Mouse (Mus musculus) ES-Bruce4 (cell line): Measurements from ENCODE around the gene Gm10663. TPM values are rescaled to one million over a fixed set of nuclear protein-coding genes. Genes with fewer than 3 reads are reported as not detected.

Experiments used
- H3K27ac ChIP-seq: 2 replicates; pipeline ENCODE4 v1.5.1; 2012; ENCODE audit warnings: low read length, inconsistent platforms; ENCODE audit not compliant: insufficient read depth
- H3K27me3 ChIP-seq: 2 replicates; pipeline ENCODE4 v1.6.1; 2012; ENCODE audit warnings: mild to moderate bottlenecking, low read length, inconsistent platforms; ENCODE audit not compliant: control insufficient read depth, poor library complexity, insufficient read depth, severe bottlenecking
- H3K36me3 ChIP-seq: 2 replicates; pipeline ENCODE4 v1.6.1; 2012; ENCODE audit warnings: inconsistent platforms, mild to moderate bottlenecking, low read length, moderate library complexity; ENCODE audit not compliant: control insufficient read depth, poor library complexity, insufficient read depth, severe bottlenecking
- H3K4me1 ChIP-seq: one replicate; pipeline ENCODE4 v1.8.1; 2011; ENCODE audit warnings: low read length; ENCODE audit not compliant: control insufficient read depth, insufficient read depth
- H3K4me3 ChIP-seq: 2 replicates; pipeline ENCODE4 v1.5.1; 2011; ENCODE audit warnings: low read depth, mild to moderate bottlenecking, low read length
- H3K9ac ChIP-seq: 2 replicates; pipeline ENCODE4 v1.6.1; 2012; ENCODE audit warnings: low read depth, mild to moderate bottlenecking, inconsistent platforms; ENCODE audit not compliant: poor library complexity, severe bottlenecking
- H3K9me3 ChIP-seq: replicated peaks from 2 replicates; pipeline ENCODE4 v1.6.1; 2012; ENCODE audit warnings: mild to moderate bottlenecking, low read length, inconsistent platforms; ENCODE audit not compliant: control insufficient read depth, poor library complexity, insufficient read depth, severe bottlenecking
- CTCF ChIP-seq: IDR thresholded peaks from one replicate; pipeline ENCODE4 v1.8.1; 2011; ENCODE audit warnings: low read depth, low read length
- EP300 ChIP-seq: IDR thresholded peaks from 2 replicates; pipeline ENCODE4 v1.6.1; 2011; ENCODE audit warnings: low read depth, low read length; ENCODE audit not compliant: insufficient read depth
- POLR2A ChIP-seq: IDR thresholded peaks from one replicate; pipeline ENCODE4 v1.8.1; 2011; ENCODE audit warnings: low read length; ENCODE audit not compliant: insufficient read depth
- polyA plus RNA-seq: library from polyadenylated mRNA; stranded (reverse); fragments of >200 nt; gene quantifications from 2 replicates; pipeline ENCODE4 v1.2.4, GENCODE M21; 2011; ENCODE audit warnings: low read depth; ENCODE audit not compliant: missing spikeins, insufficient read depth, insufficient read length

The Gm10663 gene
- polyA plus RNA-seq, 1 experiment = not detected

GRCm38 (mm10) chr8:65088120-65088519 lies 13.3 kb downstream of the Gm10663 start:
- H3K4me3 ChIP-seq = no peak overlapping the region
- no peaks in the 10 kb centered on the region for H3K4me1 ChIP-seq

GRCm38 (mm10) chr8:65089781-65090180 lies 14.9 kb downstream of the Gm10663 start:
- H3K36me3 ChIP-seq = no peaks in the 10 kb centered on the region
- no peak overlapping the region for H3K4me3 ChIP-seq
- no peaks in the 10 kb centered on the region for H3K9me3 ChIP-seq
- no peak overlapping the region for H3K27ac ChIP-seq
- H3K27me3 ChIP-seq = no peaks in the 10 kb centered on the region
- H3K9ac ChIP-seq = no peak overlapping the region
- H3K4me1 ChIP-seq = no peaks in the 10 kb centered on the region
- no peak for TF ChIP-seq POLR2A
- no peak for TF ChIP-seq EP300
- no peak for TF ChIP-seq CTCF

More at GRCm38 (mm10) chr8:65088120-65088519, 13.3 kb downstream of the Gm10663 start:
- TF ChIP-seq EP300 (no peak), CTCF (no peak), POLR2A (no peak)
- Histone ChIP-seq H3K9ac (no peak overlapping the region), H3K36me3 (no peaks in the 10 kb centered on the region), H3K27ac (no peak overlapping the region), H3K27me3 (no peaks in the 10 kb centered on the region), H3K9me3 (no peaks in the 10 kb centered on the region)

- Histone ChIP-seq H3K4me1 (no peaks in the 10 kb centered on the region), H3K9ac (no peak overlapping the region), H3K4me3 (no peak overlapping the region), H3K36me3 (no peaks in the 10 kb centered on the region), H3K27ac (no peak overlapping the region), H3K27me3 (no peaks in the 10 kb centered on the region), H3K9me3 (no peaks in the 10 kb centered on the region)
- TF ChIP-seq CTCF (no peak), EP300 (no peak), POLR2A (no peak)
Measured at GRCm38 (mm10) chr8:65097760-65098415, 23.1 kb downstream of the Gm10663 start.

- H3K27ac ChIP-seq = no peak overlapping the region
- no peaks in the 10 kb centered on the region for H3K9me3 ChIP-seq
- H3K27me3 ChIP-seq = no peaks in the 10 kb centered on the region
- no peak for TF ChIP-seq CTCF
- TF ChIP-seq POLR2A = no peak
- no peak for TF ChIP-seq EP300
- no peak overlapping the region for H3K4me3 ChIP-seq
- H3K9ac ChIP-seq = no peak overlapping the region
- no peaks in the 10 kb centered on the region for H3K4me1 ChIP-seq
- H3K36me3 ChIP-seq = no peaks in the 10 kb centered on the region
Measured at GRCm38 (mm10) chr8:65099735-65100134, 24.9 kb downstream of the Gm10663 start.

- Histone ChIP-seq H3K36me3 (no peaks in the 10 kb centered on the region), H3K9ac (no peak overlapping the region), H3K4me3 (no peak overlapping the region), H3K27me3 (no peaks in the 10 kb centered on the region), H3K4me1 (no peaks in the 10 kb centered on the region), H3K27ac (no peak overlapping the region), H3K9me3 (no peaks in the 10 kb centered on the region)
- TF ChIP-seq CTCF (no peak), POLR2A (no peak), EP300 (no peak)
Measured at GRCm38 (mm10) chr8:65103632-65104031, 28.8 kb downstream of the Gm10663 start.

GRCm38 (mm10) chr8:65104041-65104440 lies 29.2 kb downstream of the Gm10663 start:
- TF ChIP-seq CTCF (no peak), EP300 (no peak), POLR2A (no peak)
- no peaks in the 10 kb centered on the region for H3K27me3 ChIP-seq
- no peak overlapping the region for H3K27ac ChIP-seq
- H3K4me3 ChIP-seq = no peak overlapping the region
- no peaks in the 10 kb centered on the region for H3K9me3 ChIP-seq
- H3K9ac ChIP-seq = no peak overlapping the region
- H3K4me1 ChIP-seq = no peaks in the 10 kb centered on the region
- no peaks in the 10 kb centered on the region for H3K36me3 ChIP-seq
